Mouse (Mus musculus) left cerebral cortex, postnatal 10 days (tissue): ENCODE results near the gene Zmynd11. TPM values are rescaled to one million over a fixed set of nuclear protein-coding genes. Genes with fewer than 3 reads are reported as not detected.

Source experiments
- DNase-seq, 2 experiments: peaks; one replicate each; pipeline ENCODE4 v3.0.0; 2021 to 2022; ENCODE audit warnings: low spot score in 2 of 2, mixed read lengths in 1 of 2; ENCODE audit errors: extremely low spot score in 1 of 2
- intact Hi-C: fragments of 180-260 bp; cut with DNase I; formaldehyde crosslinking; loops from one replicate; pipeline ENCODE4 v1.15.1; 2025
- total RNA-seq, 2 experiments: library from RNA; stranded (reverse); gene quantifications; 2 replicates each; pipeline ENCODE4 v1.2.3; 2021

The Zmynd11 gene
- total RNA-seq, 2 experiments from 2014 or later = 247 to 259 TPM

GRCm38 (mm10) chr13:9681492-9681891, 83.6 kb downstream of the Zmynd11 start:
- intact Hi-C loops = no loop called here
- no peak for DNase-seq

GRCm38 (mm10) chr13:9674126-9674525, 91.0 kb downstream of the Zmynd11 start:
- intact Hi-C loops = no loop called here
- no peak for DNase-seq

- no peak for DNase-seq
- intact Hi-C loops = no loop called here
These were observed 95.9 kb downstream of the Zmynd11 start for GRCm38 (mm10) chr13:9669246-9669645.

GRCm38 (mm10) chr13:9667954-9668496, 97.1 kb downstream of the Zmynd11 start:
- no peak for DNase-seq
- intact Hi-C loops = no loop called here

- intact Hi-C loops = no loop called here
These were observed 101.5 kb downstream of the Zmynd11 start for GRCm38 (mm10) chr13:9663593-9663992.

GRCm38 (mm10) chr13:9660711-9661110, 104.4 kb downstream of the Zmynd11 start:
- intact Hi-C loops = no loop called here

More at GRCm38 (mm10) chr13:9663593-9663992, 101.5 kb downstream of the Zmynd11 start:
- no peak for DNase-seq

GRCm38 (mm10) chr13:9656613-9657012, 108.5 kb downstream of the Zmynd11 start:
- intact Hi-C loops = no loop called here
- no peak for DNase-seq

More at GRCm38 (mm10) chr13:9660711-9661110, 104.4 kb downstream of the Zmynd11 start:
- DNase-seq = no peak

GRCm38 (mm10) chr13:9653018-9653417, 112.1 kb downstream of the Zmynd11 start:
- intact Hi-C loops = no loop called here
- DNase-seq = no peak

GRCm38 (mm10) chr13:9650580-9650979, 114.5 kb downstream of the Zmynd11 start:
- DNase-seq = no peak

GRCm38 (mm10) chr13:9649894-9650293, 115.2 kb downstream of the Zmynd11 start:
- intact Hi-C loops = no loop called here
- DNase-seq = no peak

More at GRCm38 (mm10) chr13:9650580-9650979, 114.5 kb downstream of the Zmynd11 start:
- intact Hi-C loops = no loop called here

GRCm38 (mm10) chr13:9648716-9649115, 116.4 kb downstream of the Zmynd11 start:
- intact Hi-C loops = no loop called here
- DNase-seq = no peak

- no peak for DNase-seq
- intact Hi-C loops = no loop called here
These were observed 127.2 kb downstream of the Zmynd11 start for GRCm38 (mm10) chr13:9637949-9638348.

- no peak for DNase-seq
- intact Hi-C loops = no loop called here
These were observed 128.6 kb downstream of the Zmynd11 start for GRCm38 (mm10) chr13:9636505-9636904.

GRCm38 (mm10) chr13:9635951-9636350, 129.2 kb downstream of the Zmynd11 start:
- intact Hi-C loops = no loop called here
- DNase-seq = no peak
